Mouse (Mus musculus) liver, adult 2 months (tissue): ENCODE measurements around the gene Phf5a.

Source experiments
- CTCF ChIP-seq: fragments of 200-500 bp; IDR thresholded peaks from 2 replicates; pipeline ENCODE4 v1.5.1; 2011; ENCODE audit warnings: low read depth, low read length, control low read depth
- POLR2A ChIP-seq: fragments of 200-500 bp; IDR thresholded peaks from 2 replicates; pipeline ENCODE4 v1.6.1; 2011; ENCODE audit warnings: low read length, control low read depth; ENCODE audit not compliant: insufficient read depth; ENCODE audit errors: extremely low read depth

GRCm38 (mm10) chr15:81840306-81840705 is 31.4 kb downstream of the Phf5a start:
- TF ChIP-seq POLR2A (no peak), CTCF (no peak)
